Mouse (Mus musculus) heart, postnatal 25 days (tissue): Measurements from ENCODE around the gene G6pc2. TPM values are rescaled to one million over a fixed set of nuclear protein-coding genes. Genes with fewer than 3 reads are reported as not detected.

ENCODE experiments used
- DNase-seq: peaks from one replicate; pipeline ENCODE4 v3.0.0; 2022; ENCODE audit warnings: low spot score
- intact Hi-C: fragments of 180-260 bp; cut with DNase I; formaldehyde crosslinking; loops from one replicate; pipeline ENCODE4 v1.15.1; 2025
- total RNA-seq, 2 experiments: library from RNA; stranded (reverse); gene quantifications; 2 replicates each; pipeline ENCODE4 v1.2.3; 2021

G6pc2 gene
- total RNA-seq: not detected

- no peak for DNase-seq
- intact Hi-C loops: no loop called here
Observed at GRCm38 (mm10) chr2:69210773-69211172, at the start of gene G6pc2. Gene G6pc2, plus strand, starts transcription at chr2:69211073.

- intact Hi-C loops: no loop called here
- no peak for DNase-seq
Observed at GRCm38 (mm10) chr2:69170395-69171077, 40.3 kb upstream of the G6pc2 start.

- no peak for DNase-seq
- intact Hi-C loops: no loop called here
Observed at GRCm38 (mm10) chr2:69175296-69175695, 35.6 kb upstream of the G6pc2 start.

- no peak for DNase-seq
- intact Hi-C loops: no loop called here
Observed at GRCm38 (mm10) chr2:69179721-69180120, 31.2 kb upstream of the G6pc2 start.

- DNase-seq: no peak
- intact Hi-C loops: no loop called here
Observed at GRCm38 (mm10) chr2:69187990-69188389, 22.9 kb upstream of the G6pc2 start.

GRCm38 (mm10) chr2:69188732-69189131 lies 22.1 kb upstream of the G6pc2 start:
- DNase-seq: no peak
- intact Hi-C loops: no loop called here

- DNase-seq: no peak
- intact Hi-C loops: no loop called here
Observed at GRCm38 (mm10) chr2:69189222-69189621, 21.7 kb upstream of the G6pc2 start.

- intact Hi-C loops: no loop called here
- no peak for DNase-seq
Observed at GRCm38 (mm10) chr2:69191059-69191458, 19.8 kb upstream of the G6pc2 start.

GRCm38 (mm10) chr2:69193555-69193954 lies 17.3 kb upstream of the G6pc2 start:
- DNase-seq: no peak
- intact Hi-C loops: no loop called here

- intact Hi-C loops: loop anchor here (5.0 to 10.0 kb wide), 2 partner anchors 60 to 1643 kb away; no protein-coding TSS in a partner anchor
- no peak for DNase-seq
Observed at GRCm38 (mm10) chr2:69205185-69205584, 5.7 kb upstream of the G6pc2 start.

- intact Hi-C loops: loop anchor here (5.0 to 10.0 kb wide), 2 partner anchors 61 to 1644 kb away; no protein-coding TSS in a partner anchor
Observed at GRCm38 (mm10) chr2:69205791-69206351, 5.0 kb upstream of the G6pc2 start, which contains the start of gene Spc25. Gene Spc25, minus strand, starts transcription at chr2:69206194.

GRCm38 (mm10) chr2:69206523-69206922 lies 4.3 kb upstream of the G6pc2 start:
- DNase-seq: no peak
- intact Hi-C loops: loop anchor here (5.0 to 10.0 kb wide), 2 partner anchors 62 to 1644 kb away; no protein-coding TSS in a partner anchor

More at GRCm38 (mm10) chr2:69205791-69206351, 5.0 kb upstream of the G6pc2 start, which contains the start of gene Spc25:
- peak; percentile 84 for DNase-seq

GRCm38 (mm10) chr2:69209684-69210083 lies 1.2 kb upstream of the G6pc2 start:
- no peak for DNase-seq
- intact Hi-C loops: loop anchor here (5.0 to 10.0 kb wide), 2 partner anchors 65 to 1647 kb away; no protein-coding TSS in a partner anchor

- intact Hi-C loops: no loop called here
- no peak for DNase-seq
Observed at GRCm38 (mm10) chr2:69212652-69213051, 1.8 kb downstream of the G6pc2 start.

GRCm38 (mm10) chr2:69215242-69215641 lies 4.4 kb downstream of the G6pc2 start:
- intact Hi-C loops: no loop called here
- no peak for DNase-seq

- DNase-seq: no peak
- intact Hi-C loops: no loop called here
Observed at GRCm38 (mm10) chr2:69221868-69222416, 11.1 kb downstream of the G6pc2 start.

GRCm38 (mm10) chr2:69222815-69223214 lies 11.9 kb downstream of the G6pc2 start:
- intact Hi-C loops: no loop called here
- no peak for DNase-seq

GRCm38 (mm10) chr2:69224724-69225123 lies 13.9 kb downstream of the G6pc2 start:
- no peak for DNase-seq
- intact Hi-C loops: no loop called here

GRCm38 (mm10) chr2:69226876-69227275 lies 16.0 kb downstream of the G6pc2 start:
- DNase-seq: no peak
- intact Hi-C loops: no loop called here

- intact Hi-C loops: no loop called here
- no peak for DNase-seq
Observed at GRCm38 (mm10) chr2:69228635-69229034, 17.8 kb downstream of the G6pc2 start.

- no peak for DNase-seq
- intact Hi-C loops: no loop called here
Observed at GRCm38 (mm10) chr2:69230137-69230536, 19.3 kb downstream of the G6pc2 start.
